Mouse (Mus musculus) small intestine, adult 2 months (tissue): ENCODE measurements at regions not wholly inside any gene's neighbourhood (a gene's known extent, or its start where the extent isn't known, plus 50 kb on each side); places are given as distances from the start of the nearest gene placed in this dataset.
"Not testable (repeated sequence)": the region's sequence is repeated elsewhere in the genome, so short reads cannot be mapped to it uniquely, and the experiment has no call there.

ENCODE experiments used
- H3K27ac ChIP-seq: fragments of 200-500 bp; 2 replicates; pipeline ENCODE4 v1.5.1; 2012; ENCODE audit warnings: low read depth, low read length, control low read depth, inconsistent platforms; ENCODE audit not compliant: insufficient read depth
- H3K27me3 ChIP-seq: fragments of 200-500 bp; 2 replicates; pipeline ENCODE4 v1.6.1; 2012; ENCODE audit warnings: mild to moderate bottlenecking, moderate library complexity, low read length, inconsistent platforms; ENCODE audit not compliant: control insufficient read depth, insufficient read depth
- H3K36me3 ChIP-seq: fragments of 200-500 bp; 2 replicates; pipeline ENCODE4 v1.6.1; 2012; ENCODE audit warnings: mild to moderate bottlenecking, low read length, control low read depth, inconsistent platforms; ENCODE audit not compliant: control insufficient read depth, insufficient read depth
- H3K4me1 ChIP-seq: fragments of 200-500 bp; 2 replicates; pipeline ENCODE4 v1.6.1; 2012; ENCODE audit warnings: low read length, inconsistent platforms, mixed read lengths; ENCODE audit not compliant: control insufficient read depth, insufficient read depth, insufficient read length
- H3K4me3 ChIP-seq: fragments of 200-500 bp; 2 replicates; pipeline ENCODE4 v1.5.1; 2012; ENCODE audit warnings: low read depth, mild to moderate bottlenecking, control low read depth, inconsistent platforms, low read length, moderate library complexity
- CTCF ChIP-seq: fragments of 200-500 bp; IDR thresholded peaks from 2 replicates; pipeline ENCODE4 v1.5.1; 2012; ENCODE audit warnings: low read depth, mild to moderate bottlenecking, control low read depth, inconsistent platforms, low read length, moderate library complexity, mixed read lengths; ENCODE audit not compliant: insufficient replicate concordance, insufficient read length; ENCODE audit errors: extremely low read depth
- POLR2A ChIP-seq: fragments of 200-500 bp; IDR thresholded peaks from 2 replicates; pipeline ENCODE4 v1.6.1; 2012; ENCODE audit warnings: low read depth, mild to moderate bottlenecking, control low read depth, inconsistent platforms, low read length, moderate library complexity
- WGBS: fragments of 180-500 bp; shearing (Covaris S2); methylation state at CpG from one replicate; pipeline ENCODE4 v1.1.7; 2018; 5-methylcytosine and 5-hydroxymethylcytosine counted together

- Histone ChIP-seq H3K4me1 (no peaks in the 10 kb centered on the region), H3K27ac (no peak overlapping the region), H3K27me3 (no peaks in the 10 kb centered on the region), H3K4me3 (no peak overlapping the region), H3K36me3 (no peaks in the 10 kb centered on the region)
- no peak for TF ChIP-seq POLR2A
- TF ChIP-seq CTCF: no peak
Observed at GRCm38 (mm10) chr1:113431266-113431665, 1566.5 kb upstream of the Dsel start.

GRCm38 (mm10) chr1:113412858-113413257, 1548.1 kb upstream of the Dsel start:
- Histone ChIP-seq H3K4me3 (no peak overlapping the region), H3K27me3 (no peaks in the 10 kb centered on the region), H3K27ac (no peak overlapping the region), H3K36me3 (no peaks in the 10 kb centered on the region), H3K4me1 (no peaks in the 10 kb centered on the region)
- TF ChIP-seq POLR2A: no peak
- TF ChIP-seq CTCF: no peak
- WGBS: 33% methylated on average over 3 of the region's 3 CpGs

- H3K36me3 ChIP-seq: no peaks in the 10 kb centered on the region
- WGBS: 84% methylated on average over 6 of the region's 6 CpGs
- H3K4me3 ChIP-seq: no peak overlapping the region
- no peak overlapping the region for H3K27ac ChIP-seq
- no peaks in the 10 kb centered on the region for H3K27me3 ChIP-seq
- H3K4me1 ChIP-seq: no peaks in the 10 kb centered on the region
- TF ChIP-seq CTCF (no peak), POLR2A (no peak)
Observed at GRCm38 (mm10) chr1:113395267-113395824, 1530.6 kb upstream of the Dsel start.

GRCm38 (mm10) chr1:113394326-113394725, 1529.6 kb upstream of the Dsel start:
- not testable (repeated sequence) for H3K36me3 ChIP-seq, H3K27me3 ChIP-seq, H3K27ac ChIP-seq, H3K4me3 ChIP-seq, H3K4me1 ChIP-seq
- WGBS: 72% methylated on average over 3 of the region's 3 CpGs

DNA sequence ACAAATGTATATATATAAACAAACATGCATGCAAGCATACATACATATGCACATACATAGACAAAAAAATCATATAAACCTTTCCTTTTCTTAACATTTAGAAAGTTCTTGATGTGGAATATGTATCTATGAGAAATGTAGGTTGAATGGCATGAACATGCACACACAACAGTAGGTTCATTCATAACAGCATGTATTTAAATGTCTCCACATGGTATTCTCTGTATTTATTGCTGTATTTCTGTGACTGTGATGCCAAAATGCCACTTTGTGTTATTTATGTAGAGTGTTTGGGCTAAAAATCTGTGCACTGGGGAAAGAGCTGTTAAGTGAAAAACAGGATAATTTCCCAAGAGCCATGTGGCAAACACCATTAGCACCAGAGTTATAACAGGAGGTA, 1528.2 kb upstream of the Dsel start:
- no peak overlapping the region for H3K27ac ChIP-seq
- H3K36me3 ChIP-seq: no peaks in the 10 kb centered on the region
- no peaks in the 10 kb centered on the region for H3K27me3 ChIP-seq
- TF ChIP-seq CTCF (no peak), POLR2A (no peak)
- H3K4me3 ChIP-seq: no peak overlapping the region
- no peaks in the 10 kb centered on the region for H3K4me1 ChIP-seq

DNA sequence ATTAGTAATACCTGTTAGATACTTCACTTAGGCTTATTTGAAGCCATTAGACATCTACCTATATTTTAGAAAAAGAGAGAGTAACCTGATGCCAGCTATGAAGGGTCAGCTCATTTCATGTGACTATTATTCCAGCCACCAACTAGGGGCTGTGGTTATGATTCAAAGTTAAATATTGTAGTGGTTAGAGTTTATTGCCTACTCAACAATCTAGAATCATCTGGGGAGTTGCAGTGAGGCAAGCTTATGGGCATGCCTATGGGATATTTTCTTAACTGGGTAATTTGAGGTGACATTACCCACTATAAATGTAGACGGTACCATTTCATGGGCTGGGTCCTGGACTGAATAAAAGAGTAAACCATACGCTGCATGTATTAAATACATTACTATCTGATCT, 1525.2 kb upstream of the Dsel start:
- WGBS: 78% methylated on average over 2 of the region's 2 CpGs

GRCm38 (mm10) chr1:113384888-113385430, 1520.2 kb upstream of the Dsel start:
- TF ChIP-seq POLR2A: no peak
- no peak for TF ChIP-seq CTCF
- Histone ChIP-seq H3K27me3 (no peaks in the 10 kb centered on the region), H3K4me3 (no peak overlapping the region), H3K4me1 (no peaks in the 10 kb centered on the region), H3K27ac (no peak overlapping the region), H3K36me3 (no peaks in the 10 kb centered on the region)
- 78% methylated on average over 6 of the region's 6 CpGs for WGBS

More for the DNA sequence above, 1525.2 kb upstream of the Dsel start:
- Histone ChIP-seq H3K4me1 (no peaks in the 10 kb centered on the region), H3K4me3 (no peak overlapping the region), H3K36me3 (no peaks in the 10 kb centered on the region), H3K27me3 (no peaks in the 10 kb centered on the region), H3K27ac (no peak overlapping the region)
- TF ChIP-seq CTCF (no peak), POLR2A (no peak)

GRCm38 (mm10) chr1:113383717-113384116, 1519.0 kb upstream of the Dsel start:
- no peaks in the 10 kb centered on the region for H3K4me1 ChIP-seq
- H3K27me3 ChIP-seq: no peaks in the 10 kb centered on the region
- no peak overlapping the region for H3K27ac ChIP-seq
- no peaks in the 10 kb centered on the region for H3K36me3 ChIP-seq
- WGBS: 79% methylated on average over 2 of the region's 2 CpGs
- H3K4me3 ChIP-seq: no peak overlapping the region
- TF ChIP-seq POLR2A: no peak
- no peak for TF ChIP-seq CTCF
